Mouse (Mus musculus) embryonic facial prominence, embryonic 11.5 days (tissue): ENCODE data around the gene Farsb. TPM values are rescaled to one million over a fixed set of nuclear protein-coding genes. Genes with fewer than 3 reads are reported as not detected.
A peak's percentile ranks its signal among the peaks of the same experiment; 100 is the strongest.

Source experiments
- ATAC-seq: fragments of 200-750 bp; cut with Nextera tagmentation; replicated peaks from 2 replicates; pipeline ENCODE4 v1.8.0; 2017; ENCODE audit warnings: low read depth; ENCODE audit not compliant: insufficient number of reproducible peaks, low FRiP score, low TSS enrichment
- DNase-seq: peaks from one replicate; pipeline ENCODE4 v3.0.0-alpha.2; 2015; ENCODE audit warnings: low spot score
- H3K27ac ChIP-seq: fragments of 300-500 bp; sonication (generic); replicated peaks from 2 replicates; pipeline ENCODE4 v1.5.1; 2014; ENCODE audit warnings: mild to moderate bottlenecking, low read depth, low read length, control low read depth
- H3K27me3 ChIP-seq: fragments of 300-500 bp; sonication (generic); 2 replicates; pipeline ENCODE4 v1.6.1; 2014; ENCODE audit warnings: mild to moderate bottlenecking, low read length, moderate library complexity, mixed read lengths; ENCODE audit not compliant: control insufficient read depth, insufficient read depth
- H3K36me3 ChIP-seq: fragments of 300-500 bp; sonication (generic); replicated peaks from 2 replicates; pipeline ENCODE4 v1.6.1; 2014; ENCODE audit warnings: low read depth, mild to moderate bottlenecking, low read length, moderate library complexity, mixed read lengths; ENCODE audit not compliant: control insufficient read depth, insufficient read depth
- H3K4me1 ChIP-seq: fragments of 300-500 bp; sonication (generic); 2 replicates; pipeline ENCODE4 v1.6.1; 2014; ENCODE audit warnings: low read length, mixed read lengths; ENCODE audit not compliant: control insufficient read depth, insufficient read depth
- H3K4me2 ChIP-seq: fragments of 300-500 bp; sonication (generic); 2 replicates; pipeline ENCODE4 v1.6.1; 2014; ENCODE audit warnings: low read depth, mild to moderate bottlenecking, control low read depth, low read length, moderate library complexity
- H3K4me3 ChIP-seq: fragments of 300-500 bp; sonication (generic); 2 replicates; pipeline ENCODE4 v1.5.1; 2014; ENCODE audit warnings: low read depth, low read length, control low read depth
- H3K9ac ChIP-seq: fragments of 300-500 bp; sonication (generic); replicated peaks from 2 replicates; pipeline ENCODE4 v1.6.1; 2014; ENCODE audit warnings: mild to moderate bottlenecking, control low read depth, low read length
- H3K9me3 ChIP-seq: fragments of 300-500 bp; sonication (generic); replicated peaks from 2 replicates; pipeline ENCODE4 v1.6.1; 2016; ENCODE audit warnings: mild to moderate bottlenecking, low read length, inconsistent platforms, mixed read lengths; ENCODE audit not compliant: control insufficient read depth
- WGBS: fragments of 180-500 bp; shearing (Covaris S2); extraction: QIAGEN DNeasy Blood & Tissue Kit; methylation state at CpG from one replicate; pipeline ENCODE4 v1.1.7; 2014; 5-methylcytosine and 5-hydroxymethylcytosine counted together
- polyA plus RNA-seq: library from polyadenylated mRNA; unstranded; fragments of >200 nt; fragmentation: Nextera tagmentation; extraction: Ambion mirVana; gene quantifications from 2 replicates; pipeline ENCODE4 v1.2.1, GENCODE M21; 2014

Farsb gene
- polyA plus RNA-seq, 1 experiment from 2014 or later: 190 TPM

DNA sequence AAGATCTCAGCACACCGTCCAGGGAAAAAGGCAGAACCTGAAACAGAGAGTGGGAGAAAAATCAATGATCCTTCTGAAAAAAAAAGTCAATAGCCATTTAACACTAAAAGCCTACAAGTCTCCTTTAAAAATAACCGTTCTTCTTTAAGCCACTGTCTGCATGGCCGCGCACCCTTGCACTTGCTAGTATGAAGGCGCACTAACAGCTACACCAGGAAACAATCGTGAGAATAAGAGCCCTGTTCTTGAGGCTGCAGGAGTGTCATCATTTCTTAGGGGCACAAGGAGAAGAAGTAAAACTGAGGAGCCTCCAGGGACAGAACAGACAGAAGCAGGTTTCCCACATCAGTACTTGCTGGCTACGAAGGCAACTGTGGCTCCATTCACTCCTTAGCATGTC is 63.4 kb downstream of the Farsb start:
- H3K4me1 ChIP-seq: no peaks in the 10 kb centered on the region
- H3K27ac ChIP-seq: no peak overlapping the region
- DNase-seq (no peak), ATAC-seq (no peak)
- no peaks in the 10 kb centered on the region for H3K27me3 ChIP-seq
- no peak overlapping the region for H3K4me3 ChIP-seq
- no peak overlapping the region for H3K4me2 ChIP-seq
- H3K9me3 ChIP-seq: no peaks in the 10 kb centered on the region
- H3K36me3 ChIP-seq: no peaks in the 10 kb centered on the region
- H3K9ac ChIP-seq: no peak overlapping the region
- 88% methylated on average over 7 of the region's 7 CpGs for WGBS

GRCm38 (mm10) chr1:78424848-78425247 is 63.8 kb downstream of the Farsb start:
- no peaks in the 10 kb centered on the region for H3K9me3 ChIP-seq
- H3K27me3 ChIP-seq: no peaks in the 10 kb centered on the region
- WGBS: 90% methylated on average over 4 of the region's 4 CpGs
- H3K4me1 ChIP-seq: no peaks in the 10 kb centered on the region
- no peak overlapping the region for H3K27ac ChIP-seq
- H3K9ac ChIP-seq: no peak overlapping the region
- H3K4me2 ChIP-seq: no peak overlapping the region
- ATAC-seq (no peak), DNase-seq (no peak)
- no peak overlapping the region for H3K4me3 ChIP-seq
- H3K36me3 ChIP-seq: no peaks in the 10 kb centered on the region

DNA sequence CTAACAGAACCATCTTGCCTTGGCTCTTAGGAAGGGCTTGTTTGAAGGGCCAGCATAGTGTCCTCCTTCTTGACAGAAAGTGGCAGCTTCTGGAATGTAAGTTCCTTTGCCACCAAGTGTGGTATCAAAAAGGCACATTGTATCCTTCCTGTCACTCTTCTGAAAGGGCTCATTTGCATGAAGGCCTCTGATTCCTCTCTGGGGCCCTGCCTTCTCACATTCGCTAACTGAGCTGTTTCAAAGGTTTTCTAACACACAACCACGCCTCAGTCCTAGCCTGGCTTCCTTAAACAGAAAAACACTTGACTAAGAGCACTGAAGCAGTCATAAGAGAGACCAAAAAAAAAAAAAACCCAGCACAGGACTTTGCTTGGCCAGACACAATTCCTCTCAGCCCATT is 66.1 kb downstream of the Farsb start:
- Histone ChIP-seq H3K27ac (no peak overlapping the region), H3K27me3 (no peaks in the 10 kb centered on the region), H3K9ac (no peak overlapping the region), H3K9me3 (no peaks in the 10 kb centered on the region), H3K36me3 (no peaks in the 10 kb centered on the region), H3K4me1 (no peaks in the 10 kb centered on the region), H3K4me2 (no peak overlapping the region), H3K4me3 (no peak overlapping the region)
- ATAC-seq (no peak), DNase-seq (no peak)
- WGBS: 49% methylated on average over 2 of the region's 2 CpGs

DNA sequence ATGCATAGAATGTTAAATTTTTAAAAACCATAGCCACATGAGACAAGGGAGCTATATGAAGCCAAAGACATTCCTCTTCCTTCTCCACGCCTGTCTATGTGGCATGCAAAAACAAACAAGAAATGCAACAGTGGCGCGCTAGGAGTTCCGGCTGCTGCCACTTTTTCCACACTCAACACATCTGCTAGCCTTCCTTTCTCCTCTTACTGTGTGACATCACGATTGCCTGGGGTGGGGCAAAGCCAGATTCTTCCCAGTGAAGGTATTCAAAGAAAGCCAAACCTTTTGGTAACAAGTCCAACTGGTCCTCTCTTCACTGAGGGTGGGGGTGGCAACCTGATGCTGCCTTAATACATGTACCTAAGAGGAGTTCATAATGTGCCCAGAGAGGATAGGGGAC is 66.9 kb downstream of the Farsb start:
- no peaks in the 10 kb centered on the region for H3K4me1 ChIP-seq
- H3K4me2 ChIP-seq: no peak overlapping the region
- no peak for DNase-seq
- no peak overlapping the region for H3K4me3 ChIP-seq
- no peaks in the 10 kb centered on the region for H3K36me3 ChIP-seq
- no peak for ATAC-seq
- H3K27me3 ChIP-seq: no peaks in the 10 kb centered on the region
- H3K27ac ChIP-seq: no peak overlapping the region
- WGBS: 81% methylated on average over 5 of the region's 5 CpGs
- no peak overlapping the region for H3K9ac ChIP-seq
- no peaks in the 10 kb centered on the region for H3K9me3 ChIP-seq

- no peaks in the 10 kb centered on the region for H3K36me3 ChIP-seq
- no peak overlapping the region for H3K27ac ChIP-seq
- H3K9ac ChIP-seq: no peak overlapping the region
- H3K4me1 ChIP-seq: no peaks in the 10 kb centered on the region
- no peaks in the 10 kb centered on the region for H3K27me3 ChIP-seq
- no peak overlapping the region for H3K4me3 ChIP-seq
- DNase-seq (no peak), ATAC-seq (no peak)
- 90% methylated on average over 6 of the region's 6 CpGs for WGBS
- H3K9me3 ChIP-seq: no peaks in the 10 kb centered on the region
- no peak overlapping the region for H3K4me2 ChIP-seq
These were observed 68.4 kb downstream of the Farsb start for GRCm38 (mm10) chr1:78420271-78420670.

DNA sequence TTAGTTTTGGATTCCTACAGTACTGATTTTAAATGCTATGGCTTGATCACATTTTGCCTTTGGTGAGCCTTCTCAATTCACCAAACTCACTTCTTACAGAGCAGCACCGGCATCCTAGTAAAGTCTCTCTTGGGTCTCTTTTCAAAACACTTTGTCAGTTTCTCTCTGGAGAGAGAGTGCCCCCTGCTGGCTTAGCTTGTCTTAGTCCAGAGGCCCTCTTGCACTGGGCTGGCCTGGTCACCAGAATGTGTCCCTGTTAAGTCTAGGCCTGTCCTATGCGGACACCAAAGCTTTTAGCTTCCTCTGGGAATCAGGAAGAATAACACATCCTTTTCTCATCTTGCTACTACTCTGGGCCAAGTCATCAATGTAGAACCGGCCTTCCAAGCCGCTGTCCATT is 69.1 kb downstream of the Farsb start:
- 0 out of 2 replicates have a peak, but pooled peaks have one; percentile 64 for ATAC-seq
- Histone ChIP-seq H3K4me2 (no peak overlapping the region), H3K9me3 (no peaks in the 10 kb centered on the region), H3K27me3 (no peaks in the 10 kb centered on the region), H3K4me3 (no peak overlapping the region), H3K36me3 (no peaks in the 10 kb centered on the region), H3K27ac (no peak overlapping the region), H3K4me1 (no peaks in the 10 kb centered on the region), H3K9ac (no peak overlapping the region)
- WGBS: 45% methylated on average over 4 of the region's 4 CpGs
- DNase-seq: peak; percentile 90

DNA sequence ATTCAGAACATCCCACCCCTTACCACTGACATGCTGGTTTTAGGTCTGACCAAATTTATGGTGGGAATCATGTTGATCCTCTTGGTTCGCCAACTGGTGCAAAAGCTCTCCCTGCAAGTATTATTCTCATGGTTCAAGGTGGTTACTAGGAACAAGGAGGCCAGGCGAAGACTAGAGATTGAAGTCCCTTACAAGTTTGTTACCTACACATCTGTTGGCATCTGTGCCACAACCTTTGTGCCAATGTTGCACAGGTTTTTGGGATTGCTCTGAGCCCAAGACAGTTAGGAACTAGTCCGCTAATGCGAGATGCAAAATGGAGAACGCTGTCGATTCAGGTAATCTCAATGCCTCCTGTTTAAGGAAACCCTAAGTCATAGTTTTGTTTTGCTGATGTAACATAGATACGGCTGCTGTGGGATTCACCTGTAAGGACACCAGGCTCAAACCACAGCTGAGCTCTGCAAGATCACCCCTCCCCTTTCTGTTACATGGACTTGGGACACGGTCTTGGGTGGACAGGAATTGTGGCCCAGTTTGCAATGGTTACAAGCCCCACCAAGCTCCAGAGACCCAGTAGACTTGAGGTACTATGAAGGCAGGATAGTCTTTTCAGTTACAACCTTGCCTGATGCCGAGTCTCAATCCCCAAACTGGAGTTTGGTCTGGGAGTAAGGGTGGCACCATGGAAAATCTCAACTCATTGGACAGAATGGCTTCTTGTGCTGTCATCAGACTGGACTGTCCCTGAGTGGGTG is 71.4 kb downstream of the Farsb start:
- Histone ChIP-seq H3K27ac (no peak overlapping the region), H3K4me1 (no peaks in the 10 kb centered on the region), H3K27me3 (no peaks in the 10 kb centered on the region), H3K36me3 (no peaks in the 10 kb centered on the region), H3K4me2 (no peak overlapping the region), H3K9me3 (no peaks in the 10 kb centered on the region), H3K9ac (no peak overlapping the region), H3K4me3 (no peak overlapping the region)
- no peak for DNase-seq
- 93% methylated on average over 9 of the region's 9 CpGs for WGBS
- no peak for ATAC-seq

DNA sequence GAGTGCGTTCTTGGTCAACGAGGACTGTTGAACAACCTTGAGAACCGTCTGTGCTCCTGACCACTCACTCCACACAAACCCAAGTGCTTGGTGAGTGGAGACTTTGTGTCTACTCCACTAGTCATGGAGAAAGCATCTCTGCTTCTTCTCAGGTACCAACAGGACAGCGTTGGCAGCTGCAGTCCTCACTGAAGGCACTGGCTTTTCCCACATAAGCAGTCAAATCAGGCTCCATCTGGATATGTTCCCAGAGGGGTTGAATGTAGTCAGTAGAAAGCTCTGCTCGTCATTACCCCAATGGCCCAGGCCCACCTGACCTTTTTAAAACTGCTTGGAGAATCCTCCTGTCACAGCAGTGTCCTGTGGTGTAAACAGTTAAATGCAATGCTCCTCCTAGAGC is 74.3 kb downstream of the Farsb start:
- no peaks in the 10 kb centered on the region for H3K27me3 ChIP-seq
- no peak overlapping the region for H3K9ac ChIP-seq
- no peaks in the 10 kb centered on the region for H3K9me3 ChIP-seq
- 86% methylated on average over 5 of the region's 5 CpGs for WGBS
- no peak for DNase-seq
- H3K4me3 ChIP-seq: no peak overlapping the region
- no peaks in the 10 kb centered on the region for H3K36me3 ChIP-seq
- no peak overlapping the region for H3K27ac ChIP-seq
- no peaks in the 10 kb centered on the region for H3K4me1 ChIP-seq
- no peak overlapping the region for H3K4me2 ChIP-seq
- no peak for ATAC-seq
